Mouse (Mus musculus) CH12.LX (cell line): Measurements from ENCODE around the gene Fam186a. TPM values are rescaled to one million over a fixed set of nuclear protein-coding genes. Genes with fewer than 3 reads are reported as not detected.

Experiments used
- DNase-seq: peaks from one replicate; pipeline ENCODE4 v3.0.0-alpha.2; 2013; ENCODE audit errors: extremely low read depth
- H3K27ac ChIP-seq: 2 replicates; pipeline ENCODE4 v1.5.1; 2012; ENCODE audit warnings: low read depth, mild to moderate bottlenecking, control low read depth, moderate library complexity; ENCODE audit not compliant: insufficient read depth
- H3K27me3 ChIP-seq: replicated peaks from 2 replicates; pipeline ENCODE3; 2012; ENCODE audit warnings: inconsistent platforms
- H3K36me3 ChIP-seq, 2 experiments: replicated peaks in 1 of 2; 2 replicates each; pipeline versions ENCODE3 to v1.6.1; 2012; ENCODE audit warnings: inconsistent platforms in 1 of 2, low read length in 1 of 2, mild to moderate bottlenecking in 1 of 2, mixed read lengths in 1 of 2, moderate library complexity in 1 of 2; ENCODE audit not compliant: control insufficient read depth in 1 of 2, insufficient read depth in 1 of 2
- H3K4me1 ChIP-seq, 2 experiments: 2 replicates each; pipeline ENCODE4 v1.6.1; 2012; ENCODE audit warnings: inconsistent platforms in 1 of 2, moderate library complexity in 1 of 2; ENCODE audit not compliant: insufficient read depth in 2 of 2, control insufficient read depth in 1 of 2
- H3K4me2 ChIP-seq: 2 replicates; pipeline ENCODE4 v1.6.1; 2012; ENCODE audit warnings: low read depth, mild to moderate bottlenecking, control low read depth; ENCODE audit not compliant: poor library complexity, insufficient read depth, severe bottlenecking
- H3K4me3 ChIP-seq, 3 experiments: fragments of 150-350 bp in 1 of 3; sonication (generic) in 1 of 3; replicated peaks in 1 of 3; 2 replicates each; pipeline versions ENCODE3 to v1.5.1; 2011 to 2012; ENCODE audit warnings: low read depth in 2 of 3, low read length in 2 of 3, mild to moderate bottlenecking in 2 of 3, moderate library complexity in 2 of 3, control low read depth in 1 of 3, improper control_type of control experiment in 1 of 3, inconsistent platforms in 1 of 3, mixed read lengths in 1 of 3; ENCODE audit not compliant: poor library complexity in 1 of 3
- H3K79me2 ChIP-seq: replicated peaks from 2 replicates; pipeline ENCODE4 v1.6.1; 2012; ENCODE audit warnings: mild to moderate bottlenecking, moderate library complexity; ENCODE audit not compliant: control insufficient read depth, poor library complexity, insufficient read depth, severe bottlenecking; ENCODE audit errors: extremely low read depth
- H3K9ac ChIP-seq: 2 replicates; pipeline ENCODE4 v1.6.1; 2012; ENCODE audit warnings: low read depth, mild to moderate bottlenecking, control low read depth, moderate library complexity; ENCODE audit not compliant: insufficient read depth
- H3K9me3 ChIP-seq: replicated peaks from 2 replicates; pipeline ENCODE3; 2012; ENCODE audit warnings: low read length, inconsistent platforms, mixed read lengths
- BHLHE40 ChIP-seq: IDR thresholded peaks from 2 replicates; pipeline ENCODE4 v1.6.1; 2011; ENCODE audit warnings: mild to moderate bottlenecking, low read depth, low read length, improper control_type of control experiment
- ELF1 ChIP-seq: IDR thresholded peaks from 2 replicates; pipeline ENCODE4 v1.6.1; 2014; ENCODE audit warnings: low read depth, mild to moderate bottlenecking, inconsistent platforms, low read length, improper control_type of control experiment
- ETS1 ChIP-seq: conservative IDR thresholded peaks from 2 replicates; pipeline ENCODE4 v1.6.1; 2012; ENCODE audit warnings: low read depth, mild to moderate bottlenecking, inconsistent platforms, low read length, improper control_type of control experiment, moderate library complexity
- HCFC1 ChIP-seq: IDR thresholded peaks from 2 replicates; pipeline ENCODE4 v1.6.1; 2012; ENCODE audit warnings: low read depth, mild to moderate bottlenecking, inconsistent platforms, low read length, improper control_type of control experiment
- IRF4 ChIP-seq: IDR thresholded peaks from 2 replicates; pipeline ENCODE4 v1.6.1; 2014; ENCODE audit warnings: low read depth, mild to moderate bottlenecking, inconsistent platforms, low read length, improper control_type of control experiment
- JUN ChIP-seq: IDR thresholded peaks from 2 replicates; pipeline ENCODE4 v1.6.1; 2011; ENCODE audit warnings: low read depth, mild to moderate bottlenecking, low read length, improper control_type of control experiment, moderate library complexity; ENCODE audit not compliant: insufficient read depth
- JUND ChIP-seq: conservative IDR thresholded peaks from 2 replicates; pipeline ENCODE4 v1.6.1; 2011; ENCODE audit warnings: low read depth, low read length, improper control_type of control experiment
- KAT2A ChIP-seq: IDR thresholded peaks from 2 replicates; pipeline ENCODE4 v1.6.1; 2012; ENCODE audit warnings: low read length, improper control_type of control experiment, inconsistent platforms; ENCODE audit not compliant: insufficient replicate concordance
- MAX ChIP-seq: IDR thresholded peaks from 2 replicates; pipeline ENCODE4 v1.6.1; 2011; ENCODE audit warnings: low read length, improper control_type of control experiment
- MAZ ChIP-seq: IDR thresholded peaks from 2 replicates; pipeline ENCODE4 v1.6.1; 2012; ENCODE audit warnings: low read depth, mild to moderate bottlenecking, inconsistent platforms, low read length, improper control_type of control experiment, moderate library complexity
- MEF2A ChIP-seq: IDR thresholded peaks from 2 replicates; pipeline ENCODE4 v1.6.1; 2014; ENCODE audit warnings: low read depth, mild to moderate bottlenecking, inconsistent platforms, low read length, improper control_type of control experiment, borderline replicate concordance
- MXI1 ChIP-seq: IDR thresholded peaks from 2 replicates; pipeline ENCODE4 v1.6.1; 2011; ENCODE audit warnings: mild to moderate bottlenecking, low read depth, low read length, improper control_type of control experiment
- MYC ChIP-seq: IDR thresholded peaks from 2 replicates; pipeline ENCODE4 v1.6.1; 2011; ENCODE audit warnings: low read depth, mild to moderate bottlenecking, improper control_type of control experiment, low read length
- NRF1 ChIP-seq: IDR thresholded peaks from 2 replicates; pipeline ENCODE4 v1.6.1; 2014; ENCODE audit warnings: low read depth, mild to moderate bottlenecking, inconsistent platforms, low read length, improper control_type of control experiment, moderate library complexity
- RCOR1 ChIP-seq: conservative IDR thresholded peaks from 2 replicates; pipeline ENCODE4 v1.6.1; 2012; ENCODE audit warnings: low read depth, mild to moderate bottlenecking, inconsistent platforms, low read length, improper control_type of control experiment
- SIN3A ChIP-seq: IDR thresholded peaks from 2 replicates; pipeline ENCODE4 v1.6.1; 2012; ENCODE audit warnings: low read length, improper control_type of control experiment, inconsistent platforms
- SMC3 ChIP-seq: IDR thresholded peaks from 2 replicates; pipeline ENCODE4 v1.6.1; 2011; ENCODE audit warnings: low read depth, low read length, improper control_type of control experiment
- TBP ChIP-seq: conservative IDR thresholded peaks from 2 replicates; pipeline ENCODE4 v1.6.1; 2011; ENCODE audit warnings: low read depth, low read length, improper control_type of control experiment
- UBTF ChIP-seq: IDR thresholded peaks from 2 replicates; pipeline ENCODE4 v1.6.1; 2012; ENCODE audit warnings: low read depth, mild to moderate bottlenecking, inconsistent platforms, low read length, improper control_type of control experiment, moderate library complexity
- USF2 ChIP-seq: conservative IDR thresholded peaks from 2 replicates; pipeline ENCODE4 v1.6.1; 2011; ENCODE audit warnings: low read depth, low read length, improper control_type of control experiment
- ZC3H11A ChIP-seq: IDR thresholded peaks from 2 replicates; pipeline ENCODE4 v1.6.1; 2012; ENCODE audit warnings: low read depth, mild to moderate bottlenecking, inconsistent platforms, low read length, improper control_type of control experiment
- ZKSCAN1 ChIP-seq: IDR thresholded peaks from 2 replicates; pipeline ENCODE4 v1.6.1; 2012; ENCODE audit warnings: low read depth, inconsistent platforms, low read length, improper control_type of control experiment, borderline replicate concordance
- ZMIZ1 ChIP-seq: IDR thresholded peaks from 2 replicates; pipeline ENCODE4 v1.6.1; 2012; ENCODE audit warnings: low read depth, mild to moderate bottlenecking, inconsistent platforms, low read length, improper control_type of control experiment
- dilution Hi-C: fragments of 300-500 bp; cut with MboI; formaldehyde crosslinking; loops from 2 replicates; pipeline ENCODE4 v1.14.3; 2020; ENCODE audit warnings: low sequenced_read_pairs; ENCODE audit not compliant: extremely low pct_unique_long_range_greater_than_20kb, extremely low pct_ligation_motif_present
- in situ Hi-C: fragments of 300-500 bp; cut with MboI; formaldehyde crosslinking; loops from 3 replicates; pipeline ENCODE4 v1.14.3; 2019; ENCODE audit warnings: low sequenced_read_pairs, low pct_ligation_motif_present, low pct_unique_long_range_greater_than_20kb, mixed read lengths
- polyA plus RNA-seq: library from polyadenylated mRNA; unstranded; fragments of >175 nt; gene quantifications from 2 replicates; pipeline ENCODE4 v1.2.1, GENCODE M21; 2012; ENCODE audit warnings: low read depth; ENCODE audit not compliant: insufficient read length
- total RNA-seq, 2 experiments: library from RNA; depleted of rRNA; stranded (reverse); fragments of 300-350 nt in 1 of 2; fragments of >200 nt in 1 of 2; gene quantifications; 2 replicates each; pipeline ENCODE4 v1.2.3; 2012 to 2014

Fam186a gene
- total and polyA plus RNA-seq, 3 experiments, result not detected

GRCm38 (mm10) chr15:99931231-99931630 is 35.6 kb downstream of the Fam186a start:
- Histone ChIP-seq H3K9ac (no peak overlapping the region), H3K27me3 (no peaks in the 10 kb centered on the region), H3K79me2 (no peaks in the 10 kb centered on the region), H3K36me3 (no peaks in the 10 kb centered on the region), H3K27ac (no peak overlapping the region), H3K4me2 (no peak overlapping the region), H3K4me3 (no peak overlapping the region), H3K9me3 (no peaks in the 10 kb centered on the region), H3K4me1 (no peaks in the 10 kb centered on the region)
- DNase-seq, result no peak
- TF ChIP-seq NRF1, result no peak
- TF ChIP-seq ETS1, result no peak
- no peak for TF ChIP-seq MAZ
- TF ChIP-seq ELF1, result no peak
- no peak for TF ChIP-seq UBTF
- TF ChIP-seq USF2, result no peak
- TF ChIP-seq ZC3H11A, result no peak
- no peak for TF ChIP-seq MYC
- TF ChIP-seq RCOR1, result no peak
- no peak for TF ChIP-seq HCFC1
- no peak for TF ChIP-seq MEF2A
- TF ChIP-seq SIN3A, result no peak
- TF ChIP-seq JUN, result no peak
- no peak for TF ChIP-seq IRF4
- dilution Hi-C loops, result no loop called here
- in situ Hi-C loops, result no loop called here

GRCm38 (mm10) chr15:99919601-99920158 is 47.2 kb downstream of the Fam186a start:
- in situ Hi-C loops, result no loop called here

More at GRCm38 (mm10) chr15:99919601-99920158, 47.2 kb downstream of the Fam186a start:
- no peak for DNase-seq
- Histone ChIP-seq H3K4me3 (no peak overlapping the region), H3K36me3 (no peaks in the 10 kb centered on the region), H3K9me3 (no peaks in the 10 kb centered on the region), H3K4me1 (0 out of 4 replicates have a peak, but pooled peaks cover 2 to 4% of the 10 kb centered on the region in 2 experiments), H3K27me3 (no peaks in the 10 kb centered on the region), H3K9ac (no peak overlapping the region), H3K4me2 (no peak overlapping the region), H3K27ac (no peak overlapping the region), H3K79me2 (no peaks in the 10 kb centered on the region)
- no peak for TF ChIP-seq ZMIZ1
- TF ChIP-seq MEF2A, result no peak
- TF ChIP-seq NRF1, result no peak
- TF ChIP-seq IRF4, result no peak
- no peak for TF ChIP-seq MXI1
- no peak for TF ChIP-seq TBP
- no peak for TF ChIP-seq BHLHE40
- no peak for TF ChIP-seq ZKSCAN1
- no peak for TF ChIP-seq ELF1
- TF ChIP-seq MAX, result no peak
- TF ChIP-seq ETS1, result no peak
- TF ChIP-seq JUN, result no peak
- TF ChIP-seq SMC3, result no peak
- TF ChIP-seq KAT2A, result no peak
- TF ChIP-seq JUND, result no peak
- dilution Hi-C loops, result no loop called here
